9 mouse cellular contexts compared by ENCODE assay signal in genomic region chr9:65133739-65134138, GRCm38 (mm10). TPM values are rescaled to one million over a fixed set of nuclear protein-coding genes. Genes with fewer than 3 reads are reported as not detected.
A peak's percentile ranks its signal among the peaks of the same experiment; 100 is the strongest.
DNase-seq lines count a peak whose midpoint lies in the region; ATAC-seq and TF ChIP-seq lines count a peak whose summit lies in the region.
"Had no signal": no experiment of that assay in that cellular context is flagged by ENCODE, and none has a peak within 500 bp of the region (broad histone marks: within the 10 kb centered on the region; RNA-seq: fewer than 3 reads in every experiment).

No protein-coding gene starts in this region.

- H3K9me3 ChIP-seq in ES-E14 (ENCODE audit: control insufficient read depth, insufficient read depth, low read depth, low read length), result no peaks in the 10 kb centered on the region
- no peaks in the 10 kb centered on the region for H3K9me3 ChIP-seq in forebrain, embryonic 15.5 days
- no peaks in the 10 kb centered on the region for H3K9me3 ChIP-seq in hindbrain, embryonic 13.5 days

- no peak overlapping the region for H3K4me3 ChIP-seq in ES-E14 (ENCODE audit: insufficient read depth in 1 of 2, low read depth in 1 of 2, low read length in 2 of 2, poor library complexity in 1 of 2, severe bottlenecking in 1 of 2)
- no peak overlapping the region for H3K4me3 ChIP-seq in forebrain, embryonic 15.5 days
- no peak overlapping the region for H3K4me3 ChIP-seq in hindbrain, embryonic 13.5 days

- no peak overlapping the region for H3K4me2 ChIP-seq in forebrain, embryonic 15.5 days (replicated peaks)
- no peak overlapping the region for H3K4me2 ChIP-seq in hindbrain, embryonic 13.5 days

- H3K27ac ChIP-seq in ES-E14 (ENCODE audit: insufficient read depth, low read depth, low read length, poor library complexity, severe bottlenecking), result no peak overlapping the region
- no peak overlapping the region for H3K27ac ChIP-seq in forebrain, embryonic 15.5 days (replicated peaks)
- H3K27ac ChIP-seq in hindbrain, embryonic 13.5 days, result no peak overlapping the region

- no peaks in the 10 kb centered on the region for H3K27me3 ChIP-seq in forebrain, embryonic 15.5 days
- peaks cover 10% of the 10 kb centered on the region; the same call in 1 of the 2 replicates for H3K27me3 ChIP-seq in hindbrain, embryonic 13.5 days

- 6% methylated on average over 10 of the region's 10 CpGs for WGBS in forebrain, embryonic 15.5 days
- WGBS in hindbrain, embryonic 13.5 days, result 2% methylated on average over 10 of the region's 10 CpGs

- H3K9ac ChIP-seq in ES-E14 (ENCODE audit: insufficient read depth, low read depth, low read length, poor library complexity, severe bottlenecking), result no peak overlapping the region
- H3K9ac ChIP-seq in forebrain, embryonic 15.5 days (replicated peaks), result no peak overlapping the region
- H3K9ac ChIP-seq in hindbrain, embryonic 13.5 days, result no peak overlapping the region

- no peak for DNase-seq in ES-E14 (ENCODE audit: low read depth, low spot score)
- peak; percentile 69 for DNase-seq in c-Kit-positive CD71-positive TER-119-positive erythroid progenitor cells, embryonic 14.5 days (ENCODE audit: low spot score)
- peak; percentile 84 to 87 for DNase-seq in layer of hippocampus, postnatal 10 days (ENCODE audit: low spot score in 2 of 2)
- peak; percentile 60 for DNase-seq in lung, postnatal 25 days (ENCODE audit: low spot score)
- peak; percentile 84 for DNase-seq in retina, postnatal 7 days (ENCODE audit: low read depth, low spot score)
- DNase-seq in urinary bladder, postnatal 14 days (ENCODE audit: low spot score), result peak; percentile 80

- H3K4me1 ChIP-seq in ES-E14 (ENCODE audit: control insufficient read depth in 2 of 2, insufficient read depth in 2 of 2, low read length in 2 of 2, poor library complexity in 1 of 2), result 0 out of 4 replicates have a peak, but pooled peaks cover 0 to 2% of the 10 kb centered on the region in 2 experiments
- H3K4me1 ChIP-seq in forebrain, embryonic 15.5 days, result peaks cover 3% of the 10 kb centered on the region; the same call in 1 of the 2 replicates
- peaks cover 30% of the 10 kb centered on the region for H3K4me1 ChIP-seq in hindbrain, embryonic 13.5 days (replicated peaks)

- peak; percentile 65 for ATAC-seq in forebrain, embryonic 15.5 days (replicated peaks)
- ATAC-seq in hindbrain, embryonic 13.5 days (ENCODE audit: low FRiP score), result peak; percentile 63

- in situ Hi-C loops in ES-E14 (cut with MboI; ENCODE audit: low sequenced_read_pairs in 2 of 2, unreplicated experiment in 2 of 2), result loop anchor here (10.0 kb wide), 1 partner anchor 51 kb away; no protein-coding TSS in a partner anchor

- 0 out of 2 replicates have a peak, but pooled peaks cover 4% of the 10 kb centered on the region for H3K36me3 ChIP-seq in ES-E14 (ENCODE audit: control insufficient read depth, insufficient read depth, low read length, poor library complexity, severe bottlenecking)
- H3K36me3 ChIP-seq in forebrain, embryonic 15.5 days, result peaks cover 4% of the 10 kb centered on the region
- H3K36me3 ChIP-seq in hindbrain, embryonic 13.5 days, result peaks cover 27% of the 10 kb centered on the region

TF ChIP-seq in ES-E14, 5 proteins besides CTCF, POLR2A, EP300 and RAD21:
- TF ChIP-seq ZNF384 (IDR thresholded peaks at IDR 0.05; ENCODE audit: low read depth, low read length), result no peak
- peak; percentile 82; the same call in 1 of the 2 replicates for TF ChIP-seq ZC3H11A (IDR thresholded peaks at IDR 0.05; ENCODE audit: borderline replicate concordance, low read depth, low read length)

RNA-seq across cellular contexts. Expression of gene Igdcc3, which starts 7.2 kb away (rescaled TPM):
- total RNA-seq in ES-E14 (2012; rRNA removed), result 6.0 and 6.1 TPM in 2 replicates
- polyA plus RNA-seq in forebrain, embryonic 15.5 days (2015; fragmentation: Nextera tagmentation; extraction: Ambion mirVana), result 9.6 and 9.8 TPM in 2 replicates
- 13.8 and 15.5 TPM in 2 replicates for polyA plus RNA-seq in hindbrain, embryonic 13.5 days (2015; fragmentation: Nextera tagmentation; extraction: Ambion mirVana)
- 1 to 10 TPM; 5.4 to 7.1 TPM for total RNA-seq in layer of hippocampus, postnatal 10 days (2021)
- total RNA-seq: hematopoietic stem cell, adult 5-6 weeks had no signal

RNA-seq across cellular contexts. Expression of gene Igdcc4, which starts 32.5 kb away (rescaled TPM):
- total RNA-seq in ES-E14 (2012; rRNA removed), result 8.8 and 17.9 TPM in 2 replicates
- polyA plus RNA-seq in forebrain, embryonic 15.5 days (2015; fragmentation: Nextera tagmentation; extraction: Ambion mirVana), result 13.0 and 14.6 TPM in 2 replicates
- polyA plus RNA-seq in hindbrain, embryonic 13.5 days (2015; fragmentation: Nextera tagmentation; extraction: Ambion mirVana), result 9.7 TPM in 2 replicates
- 10 to 100 TPM; 37.7 to 44.7 TPM for total RNA-seq in layer of hippocampus, postnatal 10 days (2021)
